Mouse (Mus musculus) neutrophil, adult 5-6 weeks (primary cell): ENCODE results near the gene Mecom. TPM values are rescaled to one million over a fixed set of nuclear protein-coding genes. Genes with fewer than 3 reads are reported as not detected.
"Not testable (repeated sequence)": the region's sequence is repeated elsewhere in the genome, so short reads cannot be mapped to it uniquely, and the experiment has no call there.

Experiments
- ATAC-seq: fragments of 151-379, 151-347 bp; 2 replicates; pipeline ENCODE4 v1.8.0; 2017; ENCODE audit warnings: mild to moderate bottlenecking, moderate TSS enrichment; ENCODE audit not compliant: insufficient number of reproducible peaks, poor library complexity, low FRiP score, severe bottlenecking; ENCODE audit errors: extremely low read depth
- total RNA-seq: library from RNA; stranded (forward); fragments of 200-1000 nt; gene quantifications from 2 replicates; pipeline ENCODE4 v1.2.3, GENCODE M21; 2017

The Mecom gene
- total RNA-seq, 1 experiment from 2014 or later = not detected

- no peak for ATAC-seq
Observed at GRCm38 (mm10) chr3:30243776-30244275, 304.0 kb downstream of the Mecom start.

- ATAC-seq = no peak
Observed at GRCm38 (mm10) chr3:30239416-30239815, 308.4 kb downstream of the Mecom start.

GRCm38 (mm10) chr3:30237493-30237892 lies 310.3 kb downstream of the Mecom start:
- ATAC-seq = no peak

DNA sequence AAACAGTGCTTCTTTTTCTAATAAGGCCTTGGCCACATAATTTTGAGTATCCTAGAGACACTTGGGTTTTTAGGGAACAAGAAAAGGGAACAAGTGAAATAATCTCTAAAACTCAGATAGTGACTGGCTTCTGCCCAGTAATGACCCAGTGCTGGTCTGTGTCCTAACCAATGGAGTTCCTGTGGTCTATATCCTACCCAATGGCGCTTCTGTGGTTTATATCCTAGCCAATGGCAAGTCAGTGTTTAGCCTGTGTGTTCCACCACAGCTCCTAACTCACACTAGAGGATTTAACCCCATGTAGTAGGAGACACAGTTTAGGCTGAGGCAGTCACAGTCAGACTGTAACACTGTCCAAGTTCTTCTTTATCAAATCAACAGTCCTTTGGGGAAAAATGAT lies 313.8 kb downstream of the Mecom start:
- ATAC-seq = no peak

GRCm38 (mm10) chr3:30227964-30228670 lies 319.7 kb downstream of the Mecom start:
- no peak for ATAC-seq

- ATAC-seq = no peak
Observed at GRCm38 (mm10) chr3:30226928-30227370, 320.9 kb downstream of the Mecom start.

GRCm38 (mm10) chr3:30225200-30225599 lies 322.6 kb downstream of the Mecom start:
- ATAC-seq = not testable (repeated sequence)

- ATAC-seq = no peak
Observed at GRCm38 (mm10) chr3:30220701-30221412, 327.0 kb downstream of the Mecom start.

- no peak for ATAC-seq
Observed at GRCm38 (mm10) chr3:30219891-30220290, 327.9 kb downstream of the Mecom start.

GRCm38 (mm10) chr3:30219190-30219884 lies 328.5 kb downstream of the Mecom start:
- no peak for ATAC-seq

- ATAC-seq = no peak
Observed at GRCm38 (mm10) chr3:30214607-30215006, 333.2 kb downstream of the Mecom start.

GRCm38 (mm10) chr3:30213540-30214170 lies 334.2 kb downstream of the Mecom start:
- no peak for ATAC-seq

DNA sequence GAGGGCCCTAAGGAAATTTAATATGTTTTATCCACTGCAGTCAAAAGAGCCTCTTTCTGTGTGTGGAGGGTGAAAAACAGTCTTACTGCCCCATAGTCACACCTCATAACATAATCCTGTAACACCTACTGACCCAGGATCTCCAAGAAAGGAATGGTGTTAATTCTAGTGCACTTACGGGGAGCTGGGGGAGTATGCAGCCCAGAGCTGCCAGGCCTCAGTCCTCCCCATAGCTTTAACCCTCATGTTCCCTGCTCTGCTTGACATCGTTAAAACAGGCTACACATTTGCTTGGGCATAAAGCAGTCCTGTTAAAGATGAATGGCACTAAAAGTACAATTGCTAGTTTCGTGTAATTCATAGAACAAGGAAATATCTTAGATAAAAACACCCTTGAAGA lies 335.0 kb downstream of the Mecom start:
- no peak for ATAC-seq

DNA sequence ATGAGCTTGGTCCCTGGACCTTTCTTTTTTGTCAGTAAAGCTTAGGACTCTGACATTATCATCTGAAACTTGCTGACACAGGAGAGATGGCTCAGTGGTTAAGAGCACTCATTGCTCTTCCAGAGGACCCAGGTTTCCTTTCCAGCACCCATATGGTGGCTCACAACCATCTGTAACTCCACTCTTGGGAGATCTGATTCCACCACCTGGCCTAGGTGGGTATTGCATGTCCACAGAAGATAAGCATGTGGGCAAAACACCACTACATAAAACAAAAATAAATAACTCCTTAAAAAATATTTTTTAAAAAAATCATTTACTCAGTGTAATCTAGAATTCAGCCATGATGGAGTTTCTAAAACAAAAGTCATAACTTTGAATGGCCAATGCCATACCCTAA lies 338.7 kb downstream of the Mecom start:
- no peak for ATAC-seq

- ATAC-seq = no peak
Observed at GRCm38 (mm10) chr3:30207886-30208285, 339.9 kb downstream of the Mecom start.

DNA sequence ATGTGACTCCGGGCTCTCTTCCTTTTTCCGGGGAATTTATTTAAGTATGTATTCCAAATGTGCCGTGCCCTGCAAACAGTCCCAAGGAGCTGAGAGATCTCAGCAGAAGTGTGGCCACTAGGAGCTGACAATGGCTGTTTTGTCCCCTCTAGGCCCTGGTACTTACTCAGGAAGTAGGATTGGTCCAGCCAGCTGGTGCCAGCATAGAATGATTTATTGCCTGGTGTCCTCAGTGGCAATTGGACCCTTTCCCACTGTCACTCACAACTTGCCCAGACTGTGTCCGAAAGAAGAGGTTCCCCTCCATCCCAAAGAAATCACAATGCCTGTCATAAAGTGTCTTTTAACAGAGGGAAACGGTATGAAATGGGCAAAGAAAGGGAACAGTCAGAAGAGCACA lies 340.4 kb downstream of the Mecom start:
- no peak for ATAC-seq

DNA sequence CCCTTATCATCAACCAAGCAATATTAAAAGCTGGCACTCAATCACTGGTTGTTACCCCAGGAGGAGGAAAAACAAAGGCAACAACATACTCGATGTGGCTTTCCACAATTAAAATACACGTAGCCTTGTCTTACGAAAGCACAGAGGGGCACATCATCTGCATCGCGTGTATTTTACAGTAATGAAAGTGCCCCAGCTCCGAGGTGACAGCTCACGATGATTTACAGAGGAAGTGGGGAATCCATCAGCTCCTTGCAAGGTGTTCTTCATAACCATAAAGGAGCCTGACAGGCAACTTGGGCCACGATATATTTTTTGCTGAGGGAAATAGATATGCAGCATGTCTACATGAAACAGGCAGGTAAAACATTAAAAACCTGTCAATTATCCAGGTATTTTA lies 341.7 kb downstream of the Mecom start:
- ATAC-seq = no peak

- no peak for ATAC-seq
Observed at GRCm38 (mm10) chr3:30203764-30204163, 344.0 kb downstream of the Mecom start.

GRCm38 (mm10) chr3:30198854-30199253 lies 349.0 kb downstream of the Mecom start:
- no peak for ATAC-seq
